Mouse (Mus musculus) olfactory bulb, adult 2 months (tissue): Measurements from ENCODE around the gene Got1.

ENCODE experiments used
- CTCF ChIP-seq: fragments of 200-500 bp; IDR thresholded peaks from 2 replicates; pipeline ENCODE4 v1.5.1; 2012; ENCODE audit warnings: low read depth, mild to moderate bottlenecking, low read length, moderate library complexity; ENCODE audit not compliant: insufficient read depth
- POLR2A ChIP-seq: fragments of 200-500 bp; IDR thresholded peaks from 2 replicates; pipeline ENCODE4 v1.6.1; 2012; ENCODE audit warnings: mild to moderate bottlenecking, low read depth, low read length, moderate library complexity; ENCODE audit not compliant: insufficient read depth

DNA sequence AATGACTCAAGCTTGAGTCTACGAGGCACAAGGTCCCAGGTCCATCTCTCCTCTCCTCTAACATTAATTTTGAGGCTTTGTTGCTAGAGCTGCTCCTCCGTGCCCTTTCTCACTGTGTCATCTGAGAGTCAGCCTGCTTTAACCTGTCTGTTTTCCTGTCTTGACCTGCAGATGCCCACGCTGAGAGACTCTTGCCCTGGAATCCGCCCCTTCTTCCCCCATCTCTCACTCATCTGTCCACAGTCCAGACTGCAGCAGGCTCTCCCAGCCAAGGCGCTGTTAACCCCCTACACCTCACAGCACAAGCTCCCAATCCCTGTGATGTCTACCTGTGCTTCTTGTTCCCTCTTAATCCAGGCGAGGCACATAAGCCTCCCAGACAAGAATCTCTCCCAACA is 27.1 kb upstream of the Got1 start:
- TF ChIP-seq POLR2A (no peak), CTCF (no peak)
